Mouse (Mus musculus): ENCODE measurements at regions not wholly inside any gene's neighbourhood (a gene's known extent, or its start where the extent isn't known, plus 50 kb on each side); places are given as distances from the start of the nearest gene placed in this dataset.

- DNase-seq, result no peak
Observed at GRCm38 (mm10) chr2:9805590-9805989, 75.5 kb upstream of the 4930412O13Rik start.
